Mouse (Mus musculus): ENCODE measurements at regions not wholly inside any gene's neighbourhood (a gene's known extent, or its start where the extent isn't known, plus 50 kb on each side); places are given as distances from the start of the nearest gene placed in this dataset.

DNA sequence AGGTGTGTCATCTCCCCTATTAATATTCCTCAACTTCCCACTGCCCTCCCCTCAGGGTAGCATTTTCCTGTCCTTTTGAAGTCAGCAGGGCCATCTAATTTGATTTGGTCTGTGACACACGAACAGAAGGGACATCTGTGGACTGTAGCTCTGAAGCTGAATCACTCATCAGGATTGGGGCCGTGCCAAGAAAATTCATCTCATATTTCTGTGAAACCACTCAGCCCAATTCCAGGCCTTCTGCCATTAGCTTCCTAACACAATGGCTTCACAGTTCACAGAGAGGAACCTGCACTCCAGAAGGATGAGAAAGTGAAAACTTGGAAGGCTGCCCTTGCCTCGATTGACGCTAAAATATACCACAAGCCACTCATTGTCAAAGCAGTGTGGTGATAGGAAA is 86.1 kb downstream of the Abhd5 start:
- no peak for TF ChIP-seq POLR2A (IDR thresholded peaks at IDR 0.05; ENCODE audit: borderline replicate concordance, insufficient read depth, low read length)
- TF ChIP-seq CTCF (IDR thresholded peaks at IDR 0.05; ENCODE audit: borderline replicate concordance, insufficient read depth, low read depth, low read length): no peak

Data from cerebellum, adult 2 months (tissue).